Mouse (Mus musculus): ENCODE data around the gene Nod2. TPM values are rescaled to one million over a fixed set of nuclear protein-coding genes. Genes with fewer than 3 reads are reported as not detected.

Gene Nod2
- polyA plus RNA-seq, 1 experiment from 2014 or later: 0.08 TPM

DNA sequence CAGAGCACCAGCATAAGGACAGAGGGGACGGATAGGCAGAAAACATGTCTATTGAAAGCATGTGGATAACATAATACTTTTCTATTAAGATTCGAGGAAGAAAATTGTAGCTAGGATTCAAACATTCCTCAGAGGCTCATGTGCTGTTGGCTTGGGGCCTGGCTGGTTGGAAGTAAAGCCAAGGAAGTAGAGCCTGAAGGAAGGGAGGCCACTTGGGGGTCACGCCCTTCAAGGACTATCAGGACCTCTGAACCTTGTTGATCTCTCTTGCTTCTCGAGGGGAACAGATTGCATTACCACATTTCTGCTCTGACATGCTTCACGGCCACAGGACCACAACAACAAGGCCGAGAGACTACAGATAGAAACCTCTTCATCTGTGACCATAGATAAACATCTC lies 42.0 kb downstream of the Nod2 start:
- Histone ChIP-seq H3K36me3 (no peaks in the 10 kb centered on the region), H3K4me3 (replicated peaks) (no peak overlapping the region), H3K27ac (no peak overlapping the region), H3K9ac (replicated peaks) (no peak overlapping the region), H3K9me3 (no peaks in the 10 kb centered on the region), H3K27me3 (0 out of 2 replicates have a peak, but pooled peaks cover under 1% of the 10 kb centered on the region), H3K4me2 (replicated peaks) (no peak overlapping the region), H3K4me1 (replicated peaks) (no peaks in the 10 kb centered on the region)
- 91% methylated on average over 6 of the region's 6 CpGs for WGBS
- ATAC-seq: no peak

DNA sequence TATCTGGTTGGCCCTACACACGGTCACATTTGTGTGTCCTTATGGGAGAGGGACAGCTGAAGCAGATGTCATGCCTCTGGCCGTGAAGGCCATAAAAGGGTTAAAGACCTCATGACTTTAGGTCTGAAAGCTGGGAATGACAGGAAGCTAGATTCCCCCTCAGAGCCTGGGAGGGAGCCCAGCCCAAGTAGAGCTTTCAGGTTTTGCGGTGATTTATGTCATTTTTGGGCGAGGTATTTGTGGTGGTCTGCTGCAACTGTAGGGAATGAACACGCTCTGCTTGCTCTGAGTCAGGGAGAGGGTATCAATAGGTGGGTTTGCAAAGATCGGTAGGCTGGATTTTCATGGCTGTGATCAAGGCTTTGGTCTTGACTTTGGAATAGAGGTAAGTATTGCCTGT lies 42.8 kb downstream of the Nod2 start:
- H3K4me2 ChIP-seq (replicated peaks): no peak overlapping the region
- 94% methylated on average over 6 of the region's 6 CpGs for WGBS

DNA sequence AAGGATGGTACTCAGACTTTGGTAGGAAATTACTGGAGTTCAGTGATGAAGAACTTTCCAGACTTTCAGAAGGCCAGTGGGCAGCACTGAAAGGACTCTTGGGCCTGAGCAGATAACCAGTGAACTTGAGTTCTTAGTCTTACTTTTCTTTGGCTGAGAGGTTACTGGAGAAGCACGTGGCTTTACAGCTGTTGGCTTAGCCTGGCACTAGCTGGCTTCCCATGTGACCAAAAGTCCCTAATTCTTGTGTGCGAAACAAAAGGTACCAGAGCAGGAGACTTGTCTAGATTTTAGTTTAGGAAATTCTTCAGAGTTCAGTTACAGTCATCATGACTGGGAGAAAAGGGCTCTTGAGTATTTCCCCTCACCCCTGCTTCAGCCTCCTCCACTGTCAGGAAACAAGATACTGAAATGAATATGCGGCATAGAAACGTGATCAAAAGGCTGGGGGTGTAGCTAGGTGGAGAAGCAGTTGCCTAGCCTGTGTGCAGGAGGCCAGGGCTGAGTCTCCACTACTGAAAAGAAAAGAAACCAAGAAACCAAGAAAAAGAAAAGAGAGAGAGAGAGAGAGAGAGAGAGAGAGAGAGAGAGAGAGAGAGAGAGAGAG lies 44.3 kb downstream of the Nod2 start:
- no peaks in the 10 kb centered on the region for H3K36me3 ChIP-seq
- 62% methylated on average over 4 of the region's 4 CpGs for WGBS
- H3K9me3 ChIP-seq: no peaks in the 10 kb centered on the region
- H3K4me1 ChIP-seq (replicated peaks): peaks cover 4% of the 10 kb centered on the region
- H3K27me3 ChIP-seq: peaks cover 9% of the 10 kb centered on the region; the same call in 1 of the 2 replicates
- H3K4me3 ChIP-seq (replicated peaks): no peak overlapping the region
- no peak for ATAC-seq
- no peak overlapping the region for H3K4me2 ChIP-seq (replicated peaks)
- no peak overlapping the region for H3K27ac ChIP-seq
- no peak overlapping the region for H3K9ac ChIP-seq (replicated peaks)

More for the DNA sequence above, 42.8 kb downstream of the Nod2 start:
- Histone ChIP-seq H3K27ac (no peak overlapping the region), H3K4me1 (replicated peaks) (no peaks in the 10 kb centered on the region), H3K9me3 (no peaks in the 10 kb centered on the region), H3K9ac (replicated peaks) (no peak overlapping the region), H3K4me3 (replicated peaks) (no peak overlapping the region), H3K27me3 (peaks cover 3% of the 10 kb centered on the region; the same call in 1 of the 2 replicates), H3K36me3 (no peaks in the 10 kb centered on the region)
- ATAC-seq: no peak

DNA sequence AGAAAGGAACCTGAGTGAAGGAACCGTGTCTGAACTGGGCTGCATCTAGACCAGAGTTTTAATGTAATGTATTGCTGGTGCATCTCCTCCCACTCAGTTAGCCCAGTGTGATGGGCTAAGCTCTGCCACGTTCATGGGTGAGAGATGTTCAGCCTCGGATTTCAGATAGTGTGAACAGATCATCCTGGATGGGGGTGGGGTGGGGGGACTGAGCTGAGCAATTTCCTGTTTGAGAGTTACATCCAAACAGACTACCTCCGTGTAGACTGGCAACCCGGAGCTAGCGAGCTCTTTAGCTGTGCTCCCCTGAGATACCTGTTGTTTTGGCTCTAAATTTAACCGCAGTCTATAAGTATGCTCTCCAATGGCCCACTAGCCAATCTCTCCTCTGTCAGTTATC lies 44.8 kb downstream of the Nod2 start:
- Histone ChIP-seq H3K4me1 (replicated peaks) (peaks cover 4% of the 10 kb centered on the region), H3K4me2 (replicated peaks) (no peak overlapping the region), H3K36me3 (no peaks in the 10 kb centered on the region), H3K27ac (no peak overlapping the region), H3K9ac (replicated peaks) (no peak overlapping the region), H3K4me3 (replicated peaks) (no peak overlapping the region), H3K27me3 (peaks cover 9% of the 10 kb centered on the region; the same call in 1 of the 2 replicates), H3K9me3 (no peaks in the 10 kb centered on the region)
- no peak for ATAC-seq
- WGBS: 64% methylated on average over 7 of the region's 7 CpGs

DNA sequence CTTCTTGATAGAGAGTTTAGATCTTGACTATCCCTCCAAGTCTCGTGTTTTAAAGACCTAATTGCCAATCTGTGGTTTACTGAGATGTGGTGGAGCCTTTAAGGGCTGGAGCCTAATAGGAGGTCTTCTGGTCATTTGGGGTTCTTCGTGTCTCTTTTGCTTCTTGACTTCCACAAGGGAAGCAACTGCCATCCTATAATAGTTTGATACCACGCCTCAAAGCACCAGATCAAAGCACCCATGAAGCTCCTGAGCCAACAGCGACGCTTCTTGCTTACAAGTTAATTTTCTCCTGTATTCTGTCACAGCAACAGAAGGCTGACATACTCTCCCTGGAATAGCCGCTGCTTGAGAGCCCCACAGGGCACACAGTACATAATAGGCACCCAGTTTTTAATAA lies 45.8 kb downstream of the Nod2 start:
- no peaks in the 10 kb centered on the region for H3K36me3 ChIP-seq
- no peak for ATAC-seq
- peaks cover 8% of the 10 kb centered on the region for H3K4me1 ChIP-seq (replicated peaks)
- WGBS: 74% methylated on average over 6 of the region's 6 CpGs
- H3K4me2 ChIP-seq (replicated peaks): no peak overlapping the region
- no peak overlapping the region for H3K4me3 ChIP-seq (replicated peaks)
- H3K9ac ChIP-seq (replicated peaks): no peak overlapping the region
- peaks cover 9% of the 10 kb centered on the region; the same call in 1 of the 2 replicates for H3K27me3 ChIP-seq
- H3K9me3 ChIP-seq: no peaks in the 10 kb centered on the region
- H3K27ac ChIP-seq: no peak overlapping the region

DNA sequence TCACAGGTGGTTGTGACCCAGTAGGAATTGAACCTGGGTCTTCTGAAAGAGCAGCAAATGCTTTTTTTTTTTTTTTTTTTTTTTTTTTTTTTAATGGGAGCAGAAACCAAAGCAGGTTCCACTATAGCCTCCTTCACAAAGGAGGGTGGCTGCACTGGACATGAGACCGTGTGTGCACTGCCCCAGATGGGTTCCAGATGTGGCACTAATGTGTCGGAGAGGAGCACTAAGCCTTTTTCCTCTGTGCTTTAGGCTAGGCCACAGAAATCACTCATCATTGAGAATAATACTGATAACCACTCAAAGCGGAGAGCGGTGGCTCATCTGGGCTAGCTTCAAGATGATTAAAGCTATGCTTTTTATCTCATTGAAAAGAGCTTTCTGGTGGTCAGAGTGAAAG lies 46.3 kb downstream of the Nod2 start:
- H3K9ac ChIP-seq (replicated peaks): no peak overlapping the region
- no peak overlapping the region for H3K27ac ChIP-seq
- no peak for ATAC-seq
- no peaks in the 10 kb centered on the region for H3K9me3 ChIP-seq
- WGBS: 84% methylated on average over 4 of the region's 4 CpGs
- H3K4me1 ChIP-seq (replicated peaks): peaks cover 11% of the 10 kb centered on the region
- H3K4me2 ChIP-seq (replicated peaks): no peak overlapping the region
- peaks cover 9% of the 10 kb centered on the region; the same call in 1 of the 2 replicates for H3K27me3 ChIP-seq
- no peak overlapping the region for H3K4me3 ChIP-seq (replicated peaks)
- H3K36me3 ChIP-seq: no peaks in the 10 kb centered on the region

DNA sequence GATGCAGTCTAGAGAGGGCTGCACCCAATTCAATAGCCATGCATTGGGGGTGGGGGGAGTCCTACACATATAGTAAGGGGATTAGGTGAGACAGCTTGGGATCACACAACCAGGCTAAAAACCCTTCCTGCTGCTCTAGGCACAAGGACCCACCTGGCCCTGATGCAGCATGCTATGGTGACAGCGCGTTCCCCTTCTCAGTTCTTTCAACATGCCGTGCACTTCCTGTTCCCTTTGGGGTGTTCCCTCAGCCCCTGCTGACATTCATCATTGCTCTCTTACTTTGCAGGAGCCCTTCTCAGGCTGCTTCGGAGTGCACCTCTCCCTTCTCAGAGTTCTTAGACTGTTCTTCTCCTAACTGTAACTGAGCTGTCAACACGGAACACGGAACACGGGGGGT lies 47.2 kb downstream of the Nod2 start:
- Histone ChIP-seq H3K9ac (replicated peaks) (no peak overlapping the region), H3K36me3 (no peaks in the 10 kb centered on the region), H3K27ac (no peak overlapping the region), H3K4me3 (replicated peaks) (no peak overlapping the region), H3K4me2 (replicated peaks) (no peak overlapping the region), H3K27me3 (peaks cover 9% of the 10 kb centered on the region; the same call in 1 of the 2 replicates), H3K9me3 (no peaks in the 10 kb centered on the region), H3K4me1 (replicated peaks) (peaks cover 14% of the 10 kb centered on the region)
- ATAC-seq: no peak
- WGBS: 74% methylated on average over 7 of the region's 7 CpGs

DNA sequence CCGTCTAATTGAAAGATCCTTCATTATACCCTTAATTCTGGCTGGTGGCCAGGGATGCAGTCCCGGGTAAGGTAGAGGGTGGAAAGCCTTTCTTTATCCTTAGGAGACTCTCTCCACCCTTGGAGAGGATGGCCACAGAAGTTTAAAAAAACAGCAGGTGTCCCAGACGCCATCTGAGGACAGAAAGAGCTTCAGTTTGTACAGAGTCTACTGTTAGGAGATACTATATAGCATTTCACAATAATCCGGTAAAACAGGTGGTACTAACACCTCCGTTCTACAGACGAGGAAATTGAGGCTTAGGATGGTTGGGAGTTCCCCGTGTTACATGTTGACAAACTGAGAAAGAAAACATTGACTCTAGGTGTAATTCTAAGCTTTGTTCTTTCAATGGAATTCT lies 49.1 kb downstream of the Nod2 start:
- no peaks in the 10 kb centered on the region for H3K36me3 ChIP-seq
- peaks cover 9% of the 10 kb centered on the region; the same call in 1 of the 2 replicates for H3K27me3 ChIP-seq
- whole genome bisulfite sequencing: 26% methylated on average over 7 of the region's 7 CpGs
- no peaks in the 10 kb centered on the region for H3K9me3 ChIP-seq
- peak overlapping the region; percentile 71 for H3K4me3 ChIP-seq (replicated peaks)
- H3K4me2 ChIP-seq (replicated peaks): peak overlapping the region; percentile 69
- H3K4me1 ChIP-seq (replicated peaks): peaks cover 20% of the 10 kb centered on the region
- no peak overlapping the region; the same call in 1 of the 2 replicates for H3K9ac ChIP-seq (replicated peaks)
- no peak overlapping the region for H3K27ac ChIP-seq
- ATAC-seq: peak; percentile 38

DNA sequence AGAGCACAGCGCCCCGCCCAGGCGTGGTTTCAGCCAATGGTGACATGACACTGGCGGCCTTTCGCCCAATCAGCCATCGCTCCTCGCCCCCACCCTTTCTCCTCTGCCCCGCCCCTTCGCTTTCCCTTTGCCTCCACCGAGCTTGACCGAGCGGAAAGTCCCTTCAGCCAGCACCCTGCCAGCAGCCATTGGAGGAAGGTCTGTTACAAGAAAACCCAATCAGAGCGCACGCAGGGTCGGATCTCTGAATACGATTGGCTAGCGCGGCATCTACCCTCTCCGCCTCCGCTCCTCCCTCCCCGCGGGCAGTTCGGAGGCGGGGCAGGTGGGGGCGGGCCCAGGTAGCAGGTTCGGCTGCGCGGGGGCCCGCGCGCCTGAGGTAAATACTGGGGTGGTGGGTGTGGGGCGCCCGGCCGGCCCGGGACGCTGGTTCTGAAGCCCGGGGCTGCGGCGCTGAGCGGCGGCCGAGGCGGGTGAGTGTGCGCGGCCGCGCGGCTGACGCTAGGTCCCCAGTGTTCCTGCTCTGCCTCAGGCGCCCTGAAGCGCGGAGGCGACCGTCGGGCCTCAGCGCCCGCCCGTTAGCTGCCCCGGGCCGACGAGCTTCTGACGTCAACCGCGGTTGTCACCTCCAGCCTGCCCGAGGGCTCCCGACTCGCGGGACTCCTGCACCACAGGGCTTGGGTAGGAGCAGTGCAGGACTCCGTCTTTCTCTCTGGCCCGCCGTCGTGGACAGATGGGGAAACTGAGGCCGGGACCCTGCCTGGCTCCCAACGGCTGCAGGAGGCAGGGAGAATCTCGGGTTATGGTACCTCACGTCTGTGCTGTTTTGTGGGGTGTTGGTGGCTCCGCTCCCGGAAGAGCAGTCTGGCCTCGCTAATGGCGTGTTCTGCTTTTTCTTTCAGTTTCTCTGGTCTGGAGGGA lies 49.9 kb downstream of the Nod2 start, which contains the start of gene Cyld:
Gene Cyld (plus strand): TSS at position 308 of the 921 bp plus-strand sequence.
- H3K4me2 ChIP-seq (replicated peaks): peak within 1 kb of the TSS; percentile 69
- H3K4me3 ChIP-seq (replicated peaks): peak within 1 kb of the TSS; percentile 71
- H3K27ac ChIP-seq: peak within 1 kb of the TSS; percentile 84
- H3K4me1 ChIP-seq (replicated peaks): peaks cover 20% of the 10 kb centered on the region
- no peaks in the 10 kb centered on the region for H3K36me3 ChIP-seq
- peak within 1 kb of the TSS; percentile 85 for H3K9ac ChIP-seq (replicated peaks)
- no peaks in the 10 kb centered on the region for H3K9me3 ChIP-seq
- ATAC-seq: peak; percentile 100
- H3K27me3 ChIP-seq: peaks cover 9% of the 10 kb centered on the region; the same call in 1 of the 2 replicates
- under 1% methylated on average over 78 of the region's 80 CpGs for WGBS

DNA sequence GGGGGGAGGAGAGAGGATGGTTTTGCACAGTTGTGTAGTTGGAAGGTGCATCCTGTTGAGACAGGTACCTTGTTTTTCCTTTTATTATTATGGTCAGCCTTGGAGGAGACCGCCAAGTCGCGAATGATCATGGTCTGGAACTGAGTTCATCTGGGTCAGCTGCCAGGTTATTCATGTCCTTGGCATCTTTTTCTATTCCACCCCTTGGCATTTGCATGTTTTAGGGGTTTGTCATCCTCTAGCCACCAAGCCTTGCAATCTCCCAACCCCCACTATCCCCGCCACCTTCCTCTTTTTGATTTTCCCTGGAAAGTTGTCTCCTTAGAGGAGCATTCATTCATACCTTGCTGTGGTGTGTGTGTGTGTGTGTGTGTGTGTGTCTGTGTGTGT lies 50.5 kb downstream of the Nod2 start:
- peak overlapping the region; percentile 84; the same call in 1 of the 2 replicates for H3K27ac ChIP-seq
- 16% methylated on average over 4 of the region's 4 CpGs for WGBS

DNA sequence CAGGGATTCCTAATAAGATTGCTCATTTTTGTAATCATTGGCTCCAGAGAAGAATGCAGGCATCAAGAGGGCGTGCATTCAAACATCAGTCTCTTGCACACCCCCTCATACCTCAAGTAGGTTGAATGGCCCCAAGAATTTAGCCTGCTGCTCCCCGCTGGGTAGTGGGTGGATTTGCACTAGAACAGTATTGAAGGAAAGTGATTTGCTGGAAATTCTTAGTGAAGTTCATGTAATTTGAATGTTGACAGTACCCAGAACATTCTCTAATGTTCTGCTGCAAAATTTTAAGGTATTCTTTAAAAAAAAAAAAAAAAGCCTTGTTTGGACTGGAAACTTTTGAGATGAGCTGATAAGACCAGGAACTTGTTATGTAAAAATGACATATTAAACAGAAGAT lies 50.9 kb downstream of the Nod2 start:
- Histone ChIP-seq H3K9me3 (no peaks in the 10 kb centered on the region), H3K4me3 (replicated peaks) (peak overlapping the region; percentile 71), H3K36me3 (no peaks in the 10 kb centered on the region), H3K4me1 (replicated peaks) (peaks cover 20% of the 10 kb centered on the region), H3K27ac (no peak overlapping the region), H3K27me3 (peaks cover 9% of the 10 kb centered on the region; the same call in 1 of the 2 replicates), H3K4me2 (replicated peaks) (peak overlapping the region; percentile 69), H3K9ac (replicated peaks) (no peak overlapping the region)
- 27% methylated on average over 2 of the region's 2 CpGs for WGBS
- no peak for ATAC-seq

More for the DNA sequence above, 50.5 kb downstream of the Nod2 start:
- H3K4me2 ChIP-seq (replicated peaks): peak overlapping the region; percentile 69
- peaks cover 9% of the 10 kb centered on the region; the same call in 1 of the 2 replicates for H3K27me3 ChIP-seq
- H3K9ac ChIP-seq (replicated peaks): peak overlapping the region; percentile 85
- H3K9me3 ChIP-seq: no peaks in the 10 kb centered on the region
- no peaks in the 10 kb centered on the region for H3K36me3 ChIP-seq
- ATAC-seq: 0 out of 2 replicates have a peak, but pooled peaks have one; percentile 0
- peak overlapping the region; percentile 71 for H3K4me3 ChIP-seq (replicated peaks)
- H3K4me1 ChIP-seq (replicated peaks): peaks cover 20% of the 10 kb centered on the region

DNA sequence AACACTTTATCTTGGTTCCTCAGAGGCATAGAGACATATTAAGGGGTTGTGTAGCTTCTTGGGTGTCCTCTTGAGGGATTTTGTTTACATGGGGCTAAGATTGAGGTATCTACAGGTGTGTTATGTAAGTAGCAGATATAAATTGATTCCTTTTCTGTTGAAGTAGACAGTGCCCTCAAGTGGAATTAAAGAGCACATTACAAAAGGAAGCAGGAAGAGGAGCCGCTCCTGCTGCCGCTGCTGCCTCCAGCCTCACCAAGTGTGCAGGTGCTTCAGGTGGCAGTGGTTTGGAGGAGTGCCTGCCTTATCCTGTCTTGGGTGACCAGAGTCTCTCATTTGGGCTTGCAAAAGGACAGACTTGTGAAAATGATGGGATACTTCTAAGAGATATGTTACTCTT lies 54.5 kb downstream of the Nod2 start:
- Histone ChIP-seq H3K36me3 (no peaks in the 10 kb centered on the region), H3K27ac (no peak overlapping the region), H3K9me3 (no peaks in the 10 kb centered on the region), H3K9ac (replicated peaks) (no peak overlapping the region), H3K4me3 (replicated peaks) (no peak overlapping the region), H3K4me2 (replicated peaks) (no peak overlapping the region), H3K27me3 (no peaks in the 10 kb centered on the region), H3K4me1 (replicated peaks) (peaks cover 16% of the 10 kb centered on the region)
- no peak for ATAC-seq
- 42% methylated on average over 2 of the region's 2 CpGs for WGBS

All from midbrain, embryonic 13.5 days (tissue).